Mouse (Mus musculus) midbrain, embryonic 14.5 days (tissue): ENCODE results near the gene Mtch2. TPM values are rescaled to one million over a fixed set of nuclear protein-coding genes. Genes with fewer than 3 reads are reported as not detected.

ENCODE experiments used
- ATAC-seq: fragments of 200-750 bp; cut with Nextera tagmentation; 2 replicates; pipeline ENCODE4 v1.8.0; 2017; ENCODE audit warnings: moderate number of reproducible peaks, moderate library complexity; ENCODE audit not compliant: low FRiP score, low TSS enrichment
- DNase-seq: peaks from one replicate; pipeline ENCODE4 v3.0.0-alpha.2; 2015
- H3K27ac ChIP-seq: fragments of 300-500 bp; sonication (generic); replicated peaks from 2 replicates; pipeline ENCODE4 v1.5.1; 2014; ENCODE audit warnings: mild to moderate bottlenecking, low read depth, low read length, moderate library complexity
- H3K27me3 ChIP-seq: fragments of 300-500 bp; sonication (generic); 2 replicates; pipeline ENCODE4 v1.6.1; 2014; ENCODE audit warnings: low read length, control low read depth, mixed read lengths; ENCODE audit not compliant: control insufficient read depth, insufficient read depth
- H3K36me3 ChIP-seq: fragments of 300-500 bp; sonication (generic); 2 replicates; pipeline ENCODE4 v1.6.1; 2014; ENCODE audit warnings: low read length, control low read depth; ENCODE audit not compliant: control insufficient read depth, insufficient read depth
- H3K4me1 ChIP-seq: fragments of 300-500 bp; sonication (generic); 2 replicates; pipeline ENCODE4 v1.6.1; 2014; ENCODE audit warnings: mild to moderate bottlenecking, antibody characterized with exemption, low read length, control low read depth; ENCODE audit not compliant: control insufficient read depth, insufficient read depth
- H3K4me2 ChIP-seq: fragments of 300-500 bp; sonication (generic); 2 replicates; pipeline ENCODE4 v1.6.1; 2014; ENCODE audit warnings: mild to moderate bottlenecking, low read length, moderate library complexity
- H3K4me3 ChIP-seq: fragments of 300-500 bp; sonication (generic); replicated peaks from 2 replicates; pipeline ENCODE4 v1.5.1; 2014; ENCODE audit warnings: low read depth, low read length
- H3K9ac ChIP-seq: fragments of 300-500 bp; sonication (generic); replicated peaks from 2 replicates; pipeline ENCODE4 v1.6.1; 2014; ENCODE audit warnings: mild to moderate bottlenecking, low read length, moderate library complexity
- H3K9me3 ChIP-seq: fragments of 300-500 bp; sonication (generic); 2 replicates; pipeline ENCODE4 v1.6.1; 2016; ENCODE audit warnings: low read length, control low read depth, mixed read lengths; ENCODE audit not compliant: control insufficient read depth
- WGBS: fragments of 180-500 bp; shearing (Covaris S2); extraction: QIAGEN DNeasy Blood & Tissue Kit; methylation state at CpG from one replicate; pipeline ENCODE4 v1.1.7; 2014; 5-methylcytosine and 5-hydroxymethylcytosine counted together
- polyA plus RNA-seq: library from polyadenylated mRNA; unstranded; fragments of >200 nt; fragmentation: Nextera tagmentation; extraction: Ambion mirVana; gene quantifications from 2 replicates; pipeline ENCODE4 v1.2.1, GENCODE M21; 2014

Gene Mtch2
- polyA plus RNA-seq, result 280 and 285 TPM in 2 replicates

DNA sequence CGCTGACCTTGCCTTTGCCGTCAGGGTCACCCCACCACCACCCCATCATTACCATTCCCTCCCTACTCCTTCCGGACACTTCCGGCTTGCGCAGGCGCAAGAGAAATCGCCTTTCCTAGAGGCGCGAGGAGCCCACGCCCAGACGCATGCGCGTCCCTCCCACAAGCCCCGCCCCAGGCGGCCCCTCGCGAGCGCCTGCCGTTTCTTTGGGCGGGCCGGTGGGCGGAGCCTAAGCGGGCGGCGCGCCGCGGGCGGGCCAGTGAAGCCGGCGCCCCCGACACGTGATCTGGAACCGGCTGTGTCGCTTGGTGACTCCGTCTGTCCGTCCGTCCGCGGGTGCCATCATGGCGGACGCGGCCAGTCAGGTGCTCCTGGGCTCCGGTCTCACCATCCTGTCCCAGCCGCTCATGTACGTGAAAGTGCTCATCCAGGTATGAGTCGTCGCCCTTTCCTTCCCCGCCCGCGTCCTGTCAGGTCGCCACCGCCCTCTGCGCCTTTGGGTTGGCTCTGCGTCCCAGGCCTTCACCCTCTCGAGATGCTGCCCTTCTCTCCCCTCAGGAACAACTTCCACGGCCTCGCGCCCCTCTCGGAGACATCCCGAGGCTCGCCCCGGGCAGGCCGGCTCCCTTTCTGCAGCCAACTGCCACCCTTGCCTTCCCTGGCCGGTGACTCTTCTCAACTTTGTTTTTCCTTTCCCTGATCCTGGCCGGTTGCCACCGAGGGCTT is at the start of gene Mtch2:
Mtch2 (plus strand) TSS at position 201 of the 726 bp plus-strand sequence.
- DNase-seq (peak; percentile 99), ATAC-seq (peak; percentile 96)
- peaks cover 23% of the 10 kb centered on the region for H3K4me1 ChIP-seq
- peaks cover 25% of the 10 kb centered on the region for H3K36me3 ChIP-seq
- no peaks in the 10 kb centered on the region for H3K27me3 ChIP-seq
- peak within 1 kb of the TSS; percentile 87 for H3K4me3 ChIP-seq
- under 1% methylated on average over 66 of the region's 67 CpGs for WGBS
- H3K4me2 ChIP-seq, result peak within 1 kb of the TSS; percentile 63
- peak within 1 kb of the TSS; percentile 90 for H3K27ac ChIP-seq
- peak within 1 kb of the TSS; percentile 86 for H3K9ac ChIP-seq
- H3K9me3 ChIP-seq, result no peaks in the 10 kb centered on the region

DNA sequence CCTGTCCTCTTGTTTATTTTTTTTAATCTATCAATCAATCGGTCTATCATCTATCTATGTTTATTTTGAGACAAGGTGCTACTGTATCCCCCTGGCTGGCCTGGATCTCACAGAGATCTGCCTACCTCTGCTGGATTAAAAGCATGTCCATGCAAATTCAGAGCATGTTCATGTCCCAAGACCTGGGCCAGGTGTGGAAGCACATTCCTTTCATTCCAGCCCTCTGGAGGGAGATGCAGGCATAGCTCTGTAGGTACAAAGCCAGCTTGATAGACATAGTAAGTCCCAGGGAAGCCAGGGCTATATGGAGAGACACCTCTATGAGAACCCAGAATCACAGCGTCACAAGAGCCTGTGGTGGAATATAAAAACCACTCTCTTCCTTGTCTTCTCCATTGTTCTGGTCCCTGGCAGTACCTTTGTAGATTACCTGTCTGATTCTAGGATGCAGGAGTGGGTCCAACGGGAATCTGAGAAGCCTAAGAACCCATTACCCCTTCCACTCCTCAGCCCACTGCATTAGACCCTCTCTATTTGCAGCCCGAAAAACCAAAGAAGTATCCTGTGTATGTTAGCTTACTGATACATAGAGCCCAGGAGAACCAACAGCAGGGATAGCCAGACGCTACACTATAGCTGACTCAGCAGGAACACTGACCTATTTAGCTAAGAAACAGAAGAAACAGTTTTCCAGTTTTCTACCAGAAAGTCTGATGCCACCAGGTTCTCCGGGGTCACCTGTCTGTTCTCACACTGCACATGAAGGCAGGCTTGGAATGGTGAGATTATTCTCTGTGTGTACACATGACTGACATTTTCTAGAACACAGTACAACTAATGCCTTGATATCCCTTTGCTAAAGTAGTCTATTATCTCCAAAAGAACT is 38.5 kb upstream of the Mtch2 start:
- no peaks in the 10 kb centered on the region for H3K9me3 ChIP-seq
- no peaks in the 10 kb centered on the region for H3K4me1 ChIP-seq
- DNase-seq, result no peak
- no peaks in the 10 kb centered on the region for H3K27me3 ChIP-seq
- no peak overlapping the region for H3K4me2 ChIP-seq
- no peak overlapping the region for H3K9ac ChIP-seq
- no peak overlapping the region for H3K27ac ChIP-seq
- no peaks in the 10 kb centered on the region for H3K36me3 ChIP-seq
- ATAC-seq, result no peak
- 89% methylated on average over 6 of the region's 6 CpGs for WGBS
- H3K4me3 ChIP-seq, result no peak overlapping the region

DNA sequence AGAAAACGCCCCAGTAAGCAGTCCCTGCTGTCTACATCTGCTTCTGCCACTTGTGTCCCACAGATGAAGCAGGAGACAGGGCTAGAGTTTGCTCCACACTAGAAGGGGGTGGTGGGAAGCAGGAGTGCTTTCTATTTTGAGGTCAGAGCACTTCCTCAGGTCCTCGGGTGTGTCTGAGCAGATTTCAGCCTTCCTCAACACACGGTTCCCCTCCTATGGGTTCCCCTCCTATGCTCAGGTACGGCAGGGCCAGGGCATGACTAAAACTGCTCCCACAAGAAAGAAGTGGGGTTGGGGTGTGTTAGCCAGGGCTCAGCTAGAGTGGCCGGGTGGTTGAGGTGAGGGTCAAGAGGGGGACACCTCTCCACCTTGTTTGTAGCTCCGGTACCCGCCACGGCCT is 36.2 kb upstream of the Mtch2 start:
- no peak for ATAC-seq
- DNase-seq, result no peak
- no peaks in the 10 kb centered on the region for H3K9me3 ChIP-seq
- no peak overlapping the region for H3K4me3 ChIP-seq
- H3K4me1 ChIP-seq, result no peaks in the 10 kb centered on the region
- no peaks in the 10 kb centered on the region for H3K36me3 ChIP-seq
- 90% methylated on average over 8 of the region's 8 CpGs for WGBS
- no peaks in the 10 kb centered on the region for H3K27me3 ChIP-seq
- H3K27ac ChIP-seq, result no peak overlapping the region
- no peak overlapping the region for H3K9ac ChIP-seq
- no peak overlapping the region for H3K4me2 ChIP-seq

DNA sequence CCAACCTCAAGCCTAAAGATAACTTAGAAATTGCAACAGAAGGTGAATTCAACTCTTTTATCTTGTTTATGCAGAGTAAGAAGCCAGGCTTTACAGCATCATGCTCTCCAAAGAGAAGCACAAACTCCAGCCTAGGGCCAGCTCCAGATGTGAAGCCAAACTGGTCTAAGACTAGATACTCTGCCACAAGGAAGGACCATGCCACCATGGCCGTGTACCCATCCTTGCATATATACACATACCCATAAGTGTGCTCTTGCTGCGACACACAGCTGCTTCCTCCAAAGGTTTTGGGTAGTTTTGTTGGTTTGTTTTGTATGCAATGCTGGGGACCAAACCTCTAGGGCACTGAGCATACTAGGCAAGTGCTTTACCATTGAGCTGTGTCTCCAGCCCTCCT is 31.7 kb upstream of the Mtch2 start:
- no peaks in the 10 kb centered on the region for H3K4me1 ChIP-seq
- no peak for DNase-seq
- WGBS, result 86% methylated on average over 2 of the region's 2 CpGs
- H3K27me3 ChIP-seq, result no peaks in the 10 kb centered on the region
- no peak overlapping the region for H3K4me2 ChIP-seq
- no peak for ATAC-seq
- H3K9ac ChIP-seq, result no peak overlapping the region
- H3K9me3 ChIP-seq, result no peaks in the 10 kb centered on the region
- H3K4me3 ChIP-seq, result no peak overlapping the region
- no peaks in the 10 kb centered on the region for H3K36me3 ChIP-seq
- no peak overlapping the region for H3K27ac ChIP-seq

DNA sequence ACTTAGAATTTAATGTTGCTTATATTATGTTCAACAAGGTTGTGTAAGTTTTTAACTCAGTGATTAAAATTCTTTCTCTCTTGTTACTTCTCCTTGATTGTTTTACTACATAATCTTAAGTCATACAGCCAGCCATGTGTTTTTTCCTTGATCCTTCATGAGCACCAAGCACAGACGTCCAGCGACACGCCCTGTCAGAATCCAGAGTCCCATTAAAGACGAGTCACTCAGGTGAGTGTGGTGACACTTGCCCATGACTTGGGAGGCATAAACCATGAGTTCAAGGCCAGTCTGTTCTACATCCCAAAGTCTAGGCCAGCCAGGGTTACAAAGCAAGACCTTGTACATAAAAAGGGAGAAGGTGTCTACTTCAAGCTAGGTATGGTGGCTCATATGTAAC is 30.8 kb upstream of the Mtch2 start:
- Histone ChIP-seq H3K36me3 (no peaks in the 10 kb centered on the region), H3K27ac (no peak overlapping the region), H3K9ac (no peak overlapping the region), H3K4me2 (no peak overlapping the region), H3K4me3 (no peak overlapping the region), H3K9me3 (no peaks in the 10 kb centered on the region), H3K27me3 (no peaks in the 10 kb centered on the region), H3K4me1 (no peaks in the 10 kb centered on the region)
- DNase-seq (no peak), ATAC-seq (no peak)
- 70% methylated on average over 4 of the region's 4 CpGs for WGBS

DNA sequence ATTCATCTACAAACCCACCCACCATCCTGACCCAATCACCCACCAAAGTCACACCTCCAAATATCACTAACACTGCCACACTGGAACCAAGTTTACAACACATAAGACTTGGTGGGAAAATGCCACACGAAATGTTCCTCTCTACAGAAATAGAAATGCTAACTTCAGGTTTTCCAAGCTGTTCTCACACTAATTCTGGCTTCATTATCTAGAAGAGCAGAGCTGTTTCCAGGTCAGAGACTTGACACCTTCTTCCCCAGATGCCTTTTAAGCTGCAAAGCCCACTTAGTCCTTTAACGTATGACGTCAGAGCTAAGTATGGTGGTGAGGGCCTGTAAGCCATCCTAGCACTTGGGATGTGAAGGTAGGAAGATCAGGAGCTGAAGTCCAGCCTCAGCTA is 28.2 kb upstream of the Mtch2 start:
- no peak for ATAC-seq
- no peak overlapping the region for H3K4me2 ChIP-seq
- no peaks in the 10 kb centered on the region for H3K27me3 ChIP-seq
- DNase-seq, result no peak
- H3K9me3 ChIP-seq, result no peaks in the 10 kb centered on the region
- H3K9ac ChIP-seq, result no peak overlapping the region
- 90% methylated on average over 3 of the region's 3 CpGs for WGBS
- no peaks in the 10 kb centered on the region for H3K36me3 ChIP-seq
- H3K4me1 ChIP-seq, result no peaks in the 10 kb centered on the region
- no peak overlapping the region for H3K27ac ChIP-seq
- no peak overlapping the region for H3K4me3 ChIP-seq

DNA sequence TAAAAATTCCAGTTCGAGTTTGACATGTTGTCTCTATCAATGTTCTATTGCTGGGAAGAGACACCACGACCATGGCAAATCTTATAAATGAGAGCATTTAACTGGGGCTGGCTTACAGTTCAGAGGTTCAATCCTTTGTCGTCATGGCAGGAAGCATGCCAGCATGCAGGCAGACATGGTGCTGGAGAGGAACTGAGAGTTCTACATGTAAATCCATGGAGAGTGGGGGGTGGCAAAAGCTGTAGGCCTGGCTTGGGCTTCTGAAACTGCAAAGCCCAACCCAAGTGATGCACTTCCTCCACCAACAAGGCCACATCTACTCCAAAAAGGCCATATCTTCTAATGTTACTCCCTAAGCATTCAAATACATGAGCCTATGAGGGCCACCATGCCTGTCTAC is 26.1 kb upstream of the Mtch2 start:
- Histone ChIP-seq H3K9me3 (no peaks in the 10 kb centered on the region), H3K27me3 (no peaks in the 10 kb centered on the region), H3K9ac (no peak overlapping the region), H3K36me3 (no peaks in the 10 kb centered on the region), H3K4me3 (no peak overlapping the region), H3K4me2 (no peak overlapping the region), H3K4me1 (no peaks in the 10 kb centered on the region), H3K27ac (no peak overlapping the region)
- 79% methylated on average over 3 of the region's 3 CpGs for WGBS
- DNase-seq (no peak), ATAC-seq (no peak)

DNA sequence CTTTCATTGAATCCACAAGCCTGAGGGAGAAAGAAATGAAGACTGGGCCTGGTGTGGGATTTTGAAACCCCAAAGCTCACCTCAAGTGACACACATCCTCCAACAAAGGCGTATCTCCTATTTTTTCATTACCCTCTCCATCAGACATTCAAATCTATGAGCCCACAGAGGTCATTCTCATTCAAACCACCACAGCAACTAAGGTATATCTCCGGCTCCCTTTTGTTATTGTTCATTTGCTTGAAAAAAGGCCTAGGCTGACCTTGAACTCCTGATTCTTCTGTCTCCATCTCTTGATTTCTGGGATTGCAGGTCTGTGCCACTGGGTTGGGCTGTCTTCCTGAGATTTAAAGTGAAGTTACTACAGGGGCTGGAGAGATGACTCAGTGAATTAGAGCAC is 24.0 kb upstream of the Mtch2 start:
- H3K4me3 ChIP-seq, result no peak overlapping the region
- H3K27me3 ChIP-seq, result no peaks in the 10 kb centered on the region
- ATAC-seq, result no peak
- 84% methylated on average over 2 of the region's 2 CpGs for WGBS
- no peaks in the 10 kb centered on the region for H3K4me1 ChIP-seq
- no peak overlapping the region for H3K27ac ChIP-seq
- DNase-seq, result no peak
- no peaks in the 10 kb centered on the region for H3K9me3 ChIP-seq
- H3K4me2 ChIP-seq, result no peak overlapping the region
- H3K36me3 ChIP-seq, result no peaks in the 10 kb centered on the region
- H3K9ac ChIP-seq, result no peak overlapping the region
